Mouse (Mus musculus): ENCODE data around the gene Dnajb13. TPM values are rescaled to one million over a fixed set of nuclear protein-coding genes. Genes with fewer than 3 reads are reported as not detected.

Gene Dnajb13
- total and polyA plus RNA-seq, 3 experiments, result 2.0 to 3.6 TPM; not detected in 1

DNA sequence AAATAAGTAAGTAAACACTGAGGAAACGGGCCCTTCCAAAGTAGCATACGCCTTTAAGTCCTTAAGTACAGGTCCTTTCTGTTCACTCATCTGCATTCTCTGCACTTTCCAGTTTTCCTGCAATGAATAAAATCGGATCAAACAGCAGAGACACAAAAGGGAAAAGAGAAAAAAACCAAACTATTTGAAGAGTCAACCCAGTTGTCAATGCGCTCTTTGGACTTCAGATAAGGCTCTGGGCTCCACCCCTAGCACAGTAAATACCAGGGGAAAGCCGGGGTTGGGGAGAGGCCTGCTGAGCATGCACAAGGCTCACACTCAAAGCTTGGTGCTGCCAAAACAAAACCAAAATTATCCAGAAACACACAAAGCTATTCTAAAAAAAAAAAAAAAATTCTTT, 40.2 kb upstream of the Dnajb13 start:
- Histone ChIP-seq H3K79me2 (ENCODE audit: control insufficient read depth, insufficient read depth, low read length, poor library complexity) (no peaks in the 10 kb centered on the region), H3K36me3 (ENCODE audit: control insufficient read depth in 1 of 2, insufficient read depth in 2 of 2, low read length in 2 of 2) (peaks cover 0 to 4% of the 10 kb centered on the region in 2 experiments; a peak in 2 of 4 replicates), H3K27me3 (ENCODE audit: control insufficient read depth in 1 of 2, insufficient read depth in 2 of 2, low read length in 2 of 2) (no peaks in the 10 kb centered on the region), H3K9ac (ENCODE audit: control insufficient read depth, low read depth, low read length, poor library complexity, severe bottlenecking) (no peak overlapping the region), H3K9me3 (replicated peaks; ENCODE audit: insufficient read depth, low read length) (no peaks in the 10 kb centered on the region), H3K4me1 (ENCODE audit: control insufficient read depth in 1 of 2, insufficient read depth in 2 of 2, low read length in 2 of 2) (0 out of 4 replicates have a peak, but pooled peaks cover 0 to 3% of the 10 kb centered on the region in 2 experiments), H3K4me3 (ENCODE audit: control insufficient read depth in 1 of 2, insufficient read depth in 1 of 2, low read depth in 2 of 2, low read length in 2 of 2) (no peak overlapping the region), H3K27ac (ENCODE audit: control insufficient read depth, low read depth, low read length) (no peak overlapping the region)
- no peak for DNase-seq (ENCODE audit: low read depth, low spot score)
- TF ChIP-seq POLR2AphosphoS5 (IDR thresholded peaks at IDR 0.05; ENCODE audit: borderline replicate concordance, low read depth, low read length), result no peak
- TF ChIP-seq MYB (IDR thresholded peaks at IDR 0.05; ENCODE audit: low read depth, low read length), result no peak
- TF ChIP-seq RAD21 (IDR thresholded peaks at IDR 0.05; ENCODE audit: low read depth, low read length), result no peak
- no peak for TF ChIP-seq NELFE (IDR thresholded peaks at IDR 0.05; ENCODE audit: low read depth, low read length)
- no peak for TF ChIP-seq SMC3 (IDR thresholded peaks at IDR 0.05; ENCODE audit: low read depth, low read length)
- TF ChIP-seq JUND (IDR thresholded peaks at IDR 0.05; ENCODE audit: low read depth, low read length), result no peak

DNA sequence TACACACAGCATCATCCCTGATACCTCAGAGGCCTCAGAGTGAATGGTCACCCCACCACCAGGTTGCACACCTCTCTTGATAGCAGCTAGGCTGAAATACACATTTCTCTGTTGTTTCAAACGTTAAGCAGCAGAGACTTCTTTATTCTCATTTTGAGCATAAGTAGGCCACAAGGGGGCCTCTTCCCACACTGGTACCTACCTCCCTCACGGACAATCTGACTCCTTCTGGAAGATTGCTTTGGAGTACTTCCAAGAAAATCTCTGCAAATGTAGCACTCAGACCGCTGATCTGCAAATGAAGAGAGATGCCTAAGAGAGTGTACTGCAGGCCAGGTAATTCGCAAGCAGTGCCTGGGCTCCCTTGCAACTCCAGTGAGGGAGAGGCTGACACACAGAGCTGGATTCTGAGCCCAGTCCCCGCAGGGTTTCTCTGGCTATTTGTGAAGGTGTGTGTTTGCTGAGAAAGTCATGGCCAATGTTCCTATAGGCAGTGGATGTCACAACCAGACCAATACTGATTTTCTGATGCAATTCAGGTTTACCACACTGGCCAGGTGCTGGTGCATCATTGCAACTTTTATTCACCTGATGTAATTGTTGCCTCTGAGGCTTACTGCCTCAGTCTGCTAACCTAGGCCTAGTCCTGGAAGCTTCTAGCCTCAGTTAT, 35.7 kb upstream of the Dnajb13 start:
- Histone ChIP-seq H3K9me3 (replicated peaks; ENCODE audit: insufficient read depth, low read length) (no peaks in the 10 kb centered on the region), H3K36me3 (ENCODE audit: control insufficient read depth in 1 of 2, insufficient read depth in 2 of 2, low read length in 2 of 2) (no peaks in the 10 kb centered on the region; a peak in 1 of 4 replicates), H3K4me3 (ENCODE audit: control insufficient read depth in 1 of 2, insufficient read depth in 1 of 2, low read depth in 2 of 2, low read length in 2 of 2) (no peak overlapping the region), H3K27me3 (ENCODE audit: control insufficient read depth in 1 of 2, insufficient read depth in 2 of 2, low read length in 2 of 2) (no peaks in the 10 kb centered on the region), H3K9ac (ENCODE audit: control insufficient read depth, low read depth, low read length, poor library complexity, severe bottlenecking) (no peak overlapping the region), H3K4me1 (ENCODE audit: control insufficient read depth in 1 of 2, insufficient read depth in 2 of 2, low read length in 2 of 2) (no peaks in the 10 kb centered on the region), H3K27ac (ENCODE audit: control insufficient read depth, low read depth, low read length) (no peak overlapping the region), H3K79me2 (ENCODE audit: control insufficient read depth, insufficient read depth, low read length, poor library complexity) (no peaks in the 10 kb centered on the region)
- peak; percentile 15 for TF ChIP-seq RAD21 (IDR thresholded peaks at IDR 0.05; ENCODE audit: low read depth, low read length)
- no peak for TF ChIP-seq MXI1 (IDR thresholded peaks at IDR 0.05; ENCODE audit: low read depth, low read length)
- TF ChIP-seq CTCF (IDR thresholded peaks at IDR 0.05 in 2 of 3, conservative IDR thresholded peaks at IDR 0.05 in 1 of 3; ENCODE audit: control insufficient read depth in 1 of 3, insufficient read depth in 1 of 3, low read depth in 2 of 3, low read length in 3 of 3, poor library complexity in 1 of 3, severe bottlenecking in 1 of 3), result peak; percentile 16 to 36 (median 25); a peak in 3 of 6 replicates
- TF ChIP-seq SMC3 (IDR thresholded peaks at IDR 0.05; ENCODE audit: low read depth, low read length), result peak; percentile 50
- DNase-seq (ENCODE audit: low read depth, low spot score), result no peak

GRCm38 (mm10) chr7:100549796-100550195, 35.0 kb upstream of the Dnajb13 start:
- H3K27me3 ChIP-seq (ENCODE audit: control insufficient read depth in 1 of 2, insufficient read depth in 2 of 2, low read length in 2 of 2), result no peaks in the 10 kb centered on the region
- H3K79me2 ChIP-seq (ENCODE audit: control insufficient read depth, insufficient read depth, low read length, poor library complexity), result no peaks in the 10 kb centered on the region
- H3K9me3 ChIP-seq (replicated peaks; ENCODE audit: insufficient read depth, low read length), result no peaks in the 10 kb centered on the region
- H3K27ac ChIP-seq (ENCODE audit: control insufficient read depth, low read depth, low read length), result no peak overlapping the region
- no peak overlapping the region for H3K9ac ChIP-seq (ENCODE audit: control insufficient read depth, low read depth, low read length, poor library complexity, severe bottlenecking)
- TF ChIP-seq JUND (IDR thresholded peaks at IDR 0.05; ENCODE audit: low read depth, low read length) (no peak), RAD21 (IDR thresholded peaks at IDR 0.05; ENCODE audit: low read depth, low read length) (no peak)
- H3K4me1 ChIP-seq (ENCODE audit: control insufficient read depth in 1 of 2, insufficient read depth in 2 of 2, low read length in 2 of 2), result no peaks in the 10 kb centered on the region
- no peak for DNase-seq (ENCODE audit: low read depth, low spot score)
- H3K36me3 ChIP-seq (ENCODE audit: control insufficient read depth in 1 of 2, insufficient read depth in 2 of 2, low read length in 2 of 2), result no peaks in the 10 kb centered on the region; a peak in 1 of 4 replicates
- H3K4me3 ChIP-seq (ENCODE audit: control insufficient read depth in 1 of 2, insufficient read depth in 1 of 2, low read depth in 2 of 2, low read length in 2 of 2), result no peak overlapping the region

Measured in MEL (cell line).